Mouse (Mus musculus) cerebellum, adult 2 months (tissue): ENCODE data around the gene Vmn1r239-ps. TPM values are rescaled to one million over a fixed set of nuclear protein-coding genes. Genes with fewer than 3 reads are reported as not detected.
"Not testable (repeated sequence)": the region's sequence is repeated elsewhere in the genome, so short reads cannot be mapped to it uniquely, and the experiment has no call there.

Source experiments
- DNase-seq, 2 experiments: peaks; one replicate each; pipeline ENCODE4 v3.0.0; 2021
- H3K27ac ChIP-seq: fragments of 200-500 bp; 2 replicates; pipeline ENCODE4 v1.5.1; 2012; ENCODE audit warnings: low read length, control low read depth, inconsistent platforms; ENCODE audit not compliant: insufficient read depth
- H3K27me3 ChIP-seq: fragments of 200-500 bp; 2 replicates; pipeline ENCODE4 v1.6.1; 2012; ENCODE audit warnings: inconsistent platforms, mild to moderate bottlenecking, low read length, moderate library complexity; ENCODE audit not compliant: control insufficient read depth, insufficient read depth
- H3K4me1 ChIP-seq: fragments of 200-500 bp; 2 replicates; pipeline ENCODE4 v1.6.1; 2011; ENCODE audit warnings: low read length; ENCODE audit not compliant: control insufficient read depth, insufficient read depth
- H3K4me3 ChIP-seq: fragments of 200-500 bp; replicated peaks from 2 replicates; pipeline ENCODE3; 2011; ENCODE audit warnings: mild to moderate bottlenecking, low read depth, low read length, control low read depth; ENCODE audit not compliant: insufficient read depth
- CTCF ChIP-seq: fragments of 200-500 bp; IDR thresholded peaks from 2 replicates; pipeline ENCODE4 v1.5.1; 2011; ENCODE audit warnings: low read depth, mild to moderate bottlenecking, control low read depth, low read length, moderate library complexity, borderline replicate concordance; ENCODE audit not compliant: insufficient read depth
- POLR2A ChIP-seq: fragments of 200-500 bp; IDR thresholded peaks from 2 replicates; pipeline ENCODE4 v1.6.1; 2011; ENCODE audit warnings: low read length, control low read depth, borderline replicate concordance; ENCODE audit not compliant: insufficient read depth
- WGBS: fragments of 180-500 bp; shearing (Covaris S2); methylation state at CpG from one replicate; pipeline ENCODE4 v1.1.7; 2018; 5-methylcytosine and 5-hydroxymethylcytosine counted together
- polyA plus RNA-seq: library from polyadenylated mRNA; depleted of rRNA; stranded (reverse); fragments of >200 nt; gene quantifications from 2 replicates; pipeline ENCODE4 v1.2.3, GENCODE M21; 2012; rRNA removed

The Vmn1r239-ps gene
- polyA plus RNA-seq = not detected in 2 replicates

- H3K4me3 ChIP-seq, DNase-seq, H3K27ac ChIP-seq, H3K4me1 ChIP-seq, H3K27me3 ChIP-seq: not testable (repeated sequence)
- 88% methylated on average over 1 of the region's 1 CpGs for WGBS
Measured at GRCm38 (mm10) chrX:147453610-147454009, at the start of gene Vmn1r239-ps. Vmn1r239-ps (minus strand) TSS chrX:147453710.

GRCm38 (mm10) chrX:147489551-147489950 is 36.0 kb upstream of the Vmn1r239-ps start:
- no peak for DNase-seq
- Histone ChIP-seq H3K27ac (no peak overlapping the region), H3K4me1 (no peaks in the 10 kb centered on the region), H3K4me3 (no peak overlapping the region), H3K27me3 (no peaks in the 10 kb centered on the region)
- TF ChIP-seq CTCF = no peak
- no peak for TF ChIP-seq POLR2A
- WGBS = 48% methylated on average over 2 of the region's 2 CpGs

- no peak for DNase-seq
- TF ChIP-seq POLR2A = no peak
- TF ChIP-seq CTCF = no peak
- no peaks in the 10 kb centered on the region for H3K27me3 ChIP-seq
- no peaks in the 10 kb centered on the region for H3K4me1 ChIP-seq
- no peak overlapping the region for H3K4me3 ChIP-seq
- 83% methylated on average over 4 of the region's 4 CpGs for WGBS
- no peak overlapping the region for H3K27ac ChIP-seq
Measured at GRCm38 (mm10) chrX:147443386-147443785, 10.1 kb downstream of the Vmn1r239-ps start.

GRCm38 (mm10) chrX:147435400-147435799 is 18.1 kb downstream of the Vmn1r239-ps start:
- 87% methylated on average over 2 of the region's 2 CpGs for WGBS
- Histone ChIP-seq H3K4me1 (no peaks in the 10 kb centered on the region), H3K27ac (no peak overlapping the region), H3K4me3 (no peak overlapping the region), H3K27me3 (no peaks in the 10 kb centered on the region)
- no peak for DNase-seq
- TF ChIP-seq POLR2A (no peak), CTCF (no peak)

- WGBS = 20% methylated on average over 1 of the region's 1 CpGs
- DNase-seq = no peak
- H3K27me3 ChIP-seq = no peaks in the 10 kb centered on the region
- H3K4me1 ChIP-seq = no peaks in the 10 kb centered on the region
- no peak overlapping the region for H3K4me3 ChIP-seq
- no peak overlapping the region for H3K27ac ChIP-seq
- no peak for TF ChIP-seq POLR2A
Measured at GRCm38 (mm10) chrX:147429753-147430152, 23.8 kb downstream of the Vmn1r239-ps start.

- no peak for TF ChIP-seq POLR2A
- TF ChIP-seq CTCF = no peak
- Histone ChIP-seq H3K27me3 (no peaks in the 10 kb centered on the region), H3K4me3 (no peak within 1 kb of the TSS), H3K27ac (no peak within 1 kb of the TSS), H3K4me1 (no peaks in the 10 kb centered on the region)
- DNase-seq = no peak
- WGBS = 61% methylated on average over 1 of the region's 1 CpGs
Measured at GRCm38 (mm10) chrX:147429129-147429528, 24.4 kb downstream of the Vmn1r239-ps start, which contains the start of gene Il13ra2. Il13ra2 (minus strand) TSS chrX:147429192.

Other genes with a start within 250 kb of the Vmn1r239-ps start
- 0.15 and 0.35 TPM in 2 replicates for gene Il13ra2, start 24.5 kb downstream of the Vmn1r239-ps start, polyA plus RNA-seq
- gene Lrch2, start 100.4 kb upstream of the Vmn1r239-ps start, polyA plus RNA-seq = 12.2 and 15.9 TPM in 2 replicates